ENCODE assay signal across 8 mouse cellular contexts in genomic region chr1:59484314-59484713, GRCm38 (mm10). TPM values are rescaled to one million over a fixed set of nuclear protein-coding genes. Genes with fewer than 3 reads are reported as not detected.
DNase-seq lines count a peak whose midpoint lies in the region; ATAC-seq and TF ChIP-seq lines count a peak whose summit lies in the region.

No protein-coding gene starts in this region.

- no peak for ATAC-seq in heart, embryonic 15.5 days (replicated peaks; ENCODE audit: insufficient number of reproducible peaks, insufficient read depth, low FRiP score, low read depth)
- no peak for ATAC-seq in liver, postnatal 0 days

- H3K4me2 ChIP-seq in heart, embryonic 15.5 days: peak overlapping the region; percentile 97
- H3K4me2 ChIP-seq in liver, postnatal 0 days (ENCODE audit: low read depth, low read length): peak overlapping the region; percentile 100

- TF ChIP-seq EP300 in liver, postnatal 0 days (IDR thresholded peaks at IDR 0.05; ENCODE audit: low read depth): no peak

- H3K27ac ChIP-seq in gastrocnemius, adult 2 months: peak overlapping the region; percentile 94
- H3K27ac ChIP-seq in heart, embryonic 15.5 days: no peak overlapping the region
- H3K27ac ChIP-seq in liver, postnatal 0 days (ENCODE audit: low read depth): no peak overlapping the region

- intact Hi-C loops in gastrocnemius, adult 2 months (cut with DNase I): loop anchor here (5.0 to 10.0 kb wide), 3 partner anchors 142 to 240 kb away; partner anchors contain the start of gene Nop58
- intact Hi-C loops in left cerebral cortex, postnatal 4 days (cut with DNase I): loop anchor here (5.0 to 10.0 kb wide), 3 partner anchors 100 to 167 kb away; no protein-coding TSS in a partner anchor

- 22% methylated on average over 21 of the region's 21 CpGs for WGBS in heart, embryonic 15.5 days
- 46% methylated on average over 21 of the region's 21 CpGs for whole genome bisulfite sequencing in liver, postnatal 0 days (ENCODE audit: insufficient replicate concordance)

- TF ChIP-seq CTCF in gastrocnemius, adult 2 months (IDR thresholded peaks at IDR 0.05): no peak
- TF ChIP-seq CTCF in E14TG2a.4 (conservative IDR thresholded peaks at IDR 0.05; ENCODE audit: low read length): no peak
- no peak for TF ChIP-seq CTCF in liver, postnatal 0 days (IDR thresholded peaks at IDR 0.05; ENCODE audit: low read depth)

- peak overlapping the region; percentile 95 for H3K4me3 ChIP-seq in gastrocnemius, adult 2 months
- peak overlapping the region; percentile 93 for H3K4me3 ChIP-seq in E14TG2a.4 (replicated peaks; ENCODE audit: low read length)
- peak overlapping the region; percentile 69 for H3K4me3 ChIP-seq in heart, embryonic 15.5 days
- peak overlapping the region; percentile 69 for H3K4me3 ChIP-seq in liver, postnatal 0 days (ENCODE audit: low read depth, low read length)

- H3K9ac ChIP-seq in heart, embryonic 15.5 days: peak overlapping the region; percentile 74; the same call in 1 of the 2 replicates
- H3K9ac ChIP-seq in liver, postnatal 0 days (replicated peaks): 0 out of 2 replicates have a peak overlapping the region, but pooled peaks have one; percentile 9

- peaks cover 15% of the 10 kb centered on the region for H3K27me3 ChIP-seq in E14TG2a.4 (ENCODE audit: insufficient read depth, low read length)
- peaks cover 29% of the 10 kb centered on the region for H3K27me3 ChIP-seq in heart, embryonic 15.5 days
- H3K27me3 ChIP-seq in liver, postnatal 0 days (ENCODE audit: insufficient read depth, low read length): no peaks in the 10 kb centered on the region; the same call in 1 of the 2 replicates

- H3K9me3 ChIP-seq in E14TG2a.4 (ENCODE audit: low read length): no peaks in the 10 kb centered on the region
- no peaks in the 10 kb centered on the region for H3K9me3 ChIP-seq in heart, embryonic 15.5 days (replicated peaks)
- H3K9me3 ChIP-seq in liver, postnatal 0 days (ENCODE audit: low read length): no peaks in the 10 kb centered on the region

- peaks cover 60% of the 10 kb centered on the region for H3K36me3 ChIP-seq in E14TG2a.4 (ENCODE audit: insufficient read depth, low read length)
- H3K36me3 ChIP-seq in heart, embryonic 15.5 days: no peaks in the 10 kb centered on the region
- H3K36me3 ChIP-seq in liver, postnatal 0 days (replicated peaks; ENCODE audit: insufficient read depth, low read length): no peaks in the 10 kb centered on the region

- peak; percentile 39 for DNase-seq in gastrocnemius, adult 2 months
- DNase-seq in gastrocnemius, postnatal 10 days: no peak
- DNase-seq in liver, postnatal 0 days: no peak
- no peak for DNase-seq in left cerebral cortex, postnatal 4 days
- no peak for DNase-seq in cerebellum, postnatal 10 days
- DNase-seq in right cerebral cortex, postnatal 14 days: no peak

- H3K4me1 ChIP-seq in E14TG2a.4 (replicated peaks; ENCODE audit: low read depth, low read length): peaks cover 75% of the 10 kb centered on the region
- H3K4me1 ChIP-seq in heart, embryonic 15.5 days (replicated peaks): peaks cover 49% of the 10 kb centered on the region
- peaks cover 44% of the 10 kb centered on the region for H3K4me1 ChIP-seq in liver, postnatal 0 days (ENCODE audit: insufficient read depth)

RNA-seq across cellular contexts. Expression of gene Fzd7, which starts 2.1 kb away (rescaled TPM):
- total RNA-seq in gastrocnemius, adult 2 months (2021): 10 to 100 TPM; 21.6 to 42.4 TPM
- total RNA-seq in gastrocnemius, postnatal 10 days (2021): 10 to 100 TPM; 35.8 to 37.6 TPM
- 3.0 and 4.5 TPM in 2 replicates for polyA plus RNA-seq in heart, embryonic 15.5 days (2015; fragmentation: Nextera tagmentation; extraction: Ambion mirVana)
- polyA plus RNA-seq in liver, postnatal 0 days (2015; fragmentation: Nextera tagmentation; extraction: Ambion mirVana): 0.76 and 0.99 TPM in 2 replicates
- 1 to 10 TPM; 6.9 to 7.4 TPM for total RNA-seq in left cerebral cortex, postnatal 4 days (2021)

RNA-seq across cellular contexts. Expression of gene Gm973, which starts 31.8 kb away (rescaled TPM):
- 1 to 10 TPM in 1 of 2 experiments, under 1 TPM in 1; 0.75 to 1.7 TPM for total RNA-seq in gastrocnemius, adult 2 months (2021)
- 1 to 10 TPM in 1 of 2 experiments, under 1 TPM in 1; 0.81 to 1.2 TPM for total RNA-seq in gastrocnemius, postnatal 10 days (2021)
- 0.33 and 0.34 TPM in 2 replicates for polyA plus RNA-seq in heart, embryonic 15.5 days (2015; fragmentation: Nextera tagmentation; extraction: Ambion mirVana)
- not detected in 2 replicates for polyA plus RNA-seq in liver, postnatal 0 days (2015; fragmentation: Nextera tagmentation; extraction: Ambion mirVana)
- total RNA-seq in left cerebral cortex, postnatal 4 days (2021): 1 to 10 TPM; 6.1 to 6.7 TPM
